Mouse (Mus musculus) midbrain, embryonic 13.5 days (tissue): ENCODE measurements around the gene Pla2g3. TPM values are rescaled to one million over a fixed set of nuclear protein-coding genes. Genes with fewer than 3 reads are reported as not detected.
A peak's percentile ranks its signal among the peaks of the same experiment; 100 is the strongest.

Experiments used
- ATAC-seq: fragments of 200-750 bp; cut with Nextera tagmentation; 2 replicates; pipeline ENCODE4 v1.8.0; 2017; ENCODE audit warnings: mild to moderate bottlenecking, moderate TSS enrichment, moderate library complexity
- H3K27ac ChIP-seq: fragments of 300-500 bp; sonication (generic); 2 replicates; pipeline ENCODE4 v1.5.1; 2015; ENCODE audit warnings: inconsistent platforms, mild to moderate bottlenecking, moderate library complexity
- H3K27me3 ChIP-seq: fragments of 300-500 bp; sonication (generic); 2 replicates; pipeline ENCODE4 v1.6.1; 2015; ENCODE audit warnings: mild to moderate bottlenecking, inconsistent platforms
- H3K36me3 ChIP-seq: fragments of 300-500 bp; sonication (generic); 2 replicates; pipeline ENCODE4 v1.6.1; 2015; ENCODE audit warnings: mild to moderate bottlenecking, inconsistent platforms
- H3K4me1 ChIP-seq: fragments of 300-500 bp; sonication (generic); replicated peaks from 2 replicates; pipeline ENCODE4 v1.6.1; 2015; ENCODE audit warnings: inconsistent platforms
- H3K4me2 ChIP-seq: fragments of 300-500 bp; sonication (generic); replicated peaks from 2 replicates; pipeline ENCODE4 v1.6.1; 2015; ENCODE audit warnings: moderate library complexity, mild to moderate bottlenecking, inconsistent platforms
- H3K4me3 ChIP-seq: fragments of 300-500 bp; sonication (generic); replicated peaks from 2 replicates; pipeline ENCODE4 v1.5.1; 2015; ENCODE audit warnings: mild to moderate bottlenecking, inconsistent platforms
- H3K9ac ChIP-seq: fragments of 300-500 bp; sonication (generic); replicated peaks from 2 replicates; pipeline ENCODE4 v1.6.1; 2015; ENCODE audit warnings: mild to moderate bottlenecking, inconsistent platforms
- H3K9me3 ChIP-seq: fragments of 300-500 bp; sonication (generic); 2 replicates; pipeline ENCODE4 v1.6.1; 2016; ENCODE audit warnings: mild to moderate bottlenecking, inconsistent platforms
- WGBS: fragments of 180-500 bp; shearing (Covaris S2); methylation state at CpG from one replicate; pipeline ENCODE4 v1.1.7; 2015; 5-methylcytosine and 5-hydroxymethylcytosine counted together
- polyA plus RNA-seq: library from polyadenylated mRNA; unstranded; fragments of >200 nt; fragmentation: Nextera tagmentation; extraction: Ambion mirVana; gene quantifications from 2 replicates; pipeline ENCODE4 v1.2.1, GENCODE M21; 2015

Pla2g3 gene
- polyA plus RNA-seq, 1 experiment from 2014 or later: 0.52 TPM

- no peak for ATAC-seq
- WGBS: 84% methylated on average over 5 of the region's 5 CpGs
- peaks cover 33% of the 10 kb centered on the region for H3K4me1 ChIP-seq
- H3K27me3 ChIP-seq: peaks cover 39% of the 10 kb centered on the region
- no peak overlapping the region for H3K4me2 ChIP-seq
- H3K9ac ChIP-seq: no peak overlapping the region
- H3K36me3 ChIP-seq: no peaks in the 10 kb centered on the region
- no peak overlapping the region for H3K4me3 ChIP-seq
- no peak overlapping the region for H3K27ac ChIP-seq
- H3K9me3 ChIP-seq: no peaks in the 10 kb centered on the region
Measured at GRCm38 (mm10) chr11:3516121-3516520, 28.0 kb downstream of the Pla2g3 start.

- H3K27ac ChIP-seq: no peak overlapping the region
- peaks cover 33% of the 10 kb centered on the region for H3K4me1 ChIP-seq
- H3K4me2 ChIP-seq: peak overlapping the region; percentile 80
- ATAC-seq: peak; percentile 41
- peak overlapping the region; percentile 44 for H3K4me3 ChIP-seq
- H3K36me3 ChIP-seq: peaks cover 3% of the 10 kb centered on the region; the same call in 1 of the 2 replicates
- H3K9me3 ChIP-seq: no peaks in the 10 kb centered on the region
- peaks cover 39% of the 10 kb centered on the region for H3K27me3 ChIP-seq
- peak overlapping the region; percentile 63 for H3K9ac ChIP-seq
- WGBS: 2% methylated on average over 50 of the region's 50 CpGs
Measured at GRCm38 (mm10) chr11:3516859-3517845, 29.1 kb downstream of the Pla2g3 start.

- Histone ChIP-seq H3K9ac (0 out of 2 replicates have a peak overlapping the region, but pooled peaks have one; percentile 63), H3K4me3 (peak overlapping the region; percentile 44), H3K27me3 (peaks cover 39% of the 10 kb centered on the region), H3K36me3 (peaks cover 9% of the 10 kb centered on the region), H3K27ac (no peak overlapping the region), H3K9me3 (no peaks in the 10 kb centered on the region), H3K4me2 (peak overlapping the region; percentile 80), H3K4me1 (peaks cover 33% of the 10 kb centered on the region)
- WGBS: 58% methylated on average over 13 of the region's 13 CpGs
- no peak for ATAC-seq
Measured at GRCm38 (mm10) chr11:3517846-3518732, 30.0 kb downstream of the Pla2g3 start.

- peaks cover 39% of the 10 kb centered on the region for H3K27me3 ChIP-seq
- H3K9me3 ChIP-seq: no peaks in the 10 kb centered on the region
- 79% methylated on average over 4 of the region's 4 CpGs for WGBS
- H3K9ac ChIP-seq: no peak overlapping the region
- H3K4me3 ChIP-seq: no peak overlapping the region
- no peak overlapping the region for H3K4me2 ChIP-seq
- ATAC-seq: no peak
- H3K36me3 ChIP-seq: peaks cover 9% of the 10 kb centered on the region
- peaks cover 29% of the 10 kb centered on the region for H3K4me1 ChIP-seq
- H3K27ac ChIP-seq: no peak overlapping the region
Measured at GRCm38 (mm10) chr11:3519051-3519726, 31.1 kb downstream of the Pla2g3 start.

GRCm38 (mm10) chr11:3519756-3520398, 31.8 kb downstream of the Pla2g3 start:
- Histone ChIP-seq H3K27ac (no peak overlapping the region), H3K4me2 (no peak overlapping the region), H3K4me3 (no peak overlapping the region), H3K9me3 (no peaks in the 10 kb centered on the region), H3K36me3 (peaks cover 9% of the 10 kb centered on the region), H3K9ac (no peak overlapping the region), H3K4me1 (peaks cover 23% of the 10 kb centered on the region), H3K27me3 (peaks cover 37% of the 10 kb centered on the region)
- WGBS: 83% methylated on average over 11 of the region's 11 CpGs
- ATAC-seq: no peak

- H3K9me3 ChIP-seq: no peaks in the 10 kb centered on the region
- H3K9ac ChIP-seq: no peak overlapping the region
- H3K27me3 ChIP-seq: peaks cover 27% of the 10 kb centered on the region
- peaks cover 17% of the 10 kb centered on the region for H3K36me3 ChIP-seq
- H3K4me1 ChIP-seq: peaks cover 15% of the 10 kb centered on the region
- no peak for ATAC-seq
- no peak overlapping the region for H3K27ac ChIP-seq
- no peak overlapping the region for H3K4me3 ChIP-seq
- no peak overlapping the region for H3K4me2 ChIP-seq
- 78% methylated on average over 14 of the region's 14 CpGs for WGBS
Measured at GRCm38 (mm10) chr11:3520919-3521318, 32.8 kb downstream of the Pla2g3 start.

- no peak for ATAC-seq
- WGBS: 89% methylated on average over 23 of the region's 23 CpGs
Measured at GRCm38 (mm10) chr11:3521339-3522224, 33.5 kb downstream of the Pla2g3 start.

GRCm38 (mm10) chr11:3522285-3523000, 34.4 kb downstream of the Pla2g3 start:
- no peak overlapping the region for H3K27ac ChIP-seq
- no peaks in the 10 kb centered on the region for H3K9me3 ChIP-seq
- H3K4me1 ChIP-seq: peaks cover 5% of the 10 kb centered on the region
- H3K27me3 ChIP-seq: peaks cover 14% of the 10 kb centered on the region
- no peak for ATAC-seq
- H3K4me3 ChIP-seq: no peak overlapping the region
- H3K4me2 ChIP-seq: no peak overlapping the region
- 94% methylated on average over 17 of the region's 17 CpGs for whole genome bisulfite sequencing
- peaks cover 19% of the 10 kb centered on the region for H3K36me3 ChIP-seq
- H3K9ac ChIP-seq: no peak overlapping the region

More at GRCm38 (mm10) chr11:3521339-3522224, 33.5 kb downstream of the Pla2g3 start:
- no peaks in the 10 kb centered on the region for H3K9me3 ChIP-seq
- H3K36me3 ChIP-seq: peaks cover 19% of the 10 kb centered on the region
- H3K4me2 ChIP-seq: no peak overlapping the region
- H3K4me3 ChIP-seq: no peak overlapping the region
- peaks cover 14% of the 10 kb centered on the region for H3K4me1 ChIP-seq
- H3K27me3 ChIP-seq: peaks cover 21% of the 10 kb centered on the region
- no peak overlapping the region for H3K27ac ChIP-seq
- H3K9ac ChIP-seq: no peak overlapping the region

- H3K4me3 ChIP-seq: no peak overlapping the region
- 86% methylated on average over 7 of the region's 7 CpGs for WGBS
- no peaks in the 10 kb centered on the region for H3K9me3 ChIP-seq
- no peak overlapping the region for H3K9ac ChIP-seq
- H3K27ac ChIP-seq: no peak overlapping the region
- H3K4me2 ChIP-seq: no peak overlapping the region
- H3K36me3 ChIP-seq: peaks cover 19% of the 10 kb centered on the region
- H3K4me1 ChIP-seq: no peaks in the 10 kb centered on the region
- ATAC-seq: no peak
- H3K27me3 ChIP-seq: no peaks in the 10 kb centered on the region
Measured at GRCm38 (mm10) chr11:3523840-3524582, 35.9 kb downstream of the Pla2g3 start.
